Mouse (Mus musculus): ENCODE measurements around the gene Dnah6. TPM values are rescaled to one million over a fixed set of nuclear protein-coding genes. Genes with fewer than 3 reads are reported as not detected.
A peak's percentile ranks its signal among the peaks of the same experiment; 100 is the strongest.

The Dnah6 gene
- polyA plus RNA-seq, 1 experiment from 2014 or later, result 0.61 TPM

- Histone ChIP-seq H3K4me3 (replicated peaks) (no peak overlapping the region), H3K27ac (replicated peaks) (no peak overlapping the region), H3K4me2 (replicated peaks) (no peak overlapping the region), H3K9me3 (replicated peaks) (no peaks in the 10 kb centered on the region), H3K4me1 (0 out of 2 replicates have a peak, but pooled peaks cover 5% of the 10 kb centered on the region), H3K27me3 (no peaks in the 10 kb centered on the region), H3K36me3 (no peaks in the 10 kb centered on the region), H3K9ac (no peak overlapping the region)
- ATAC-seq (ENCODE audit: insufficient number of reproducible peaks, low FRiP score, low TSS enrichment, low read depth), result no peak
- 68% methylated on average over 5 of the region's 5 CpGs for WGBS
Observed at GRCm38 (mm10) chr6:73184276-73184675, 37.2 kb downstream of the Dnah6 start.

- Histone ChIP-seq H3K9me3 (replicated peaks) (no peaks in the 10 kb centered on the region), H3K27me3 (no peaks in the 10 kb centered on the region), H3K36me3 (no peaks in the 10 kb centered on the region), H3K4me2 (replicated peaks) (no peak overlapping the region), H3K9ac (no peak overlapping the region), H3K4me1 (0 out of 2 replicates have a peak, but pooled peaks cover 5% of the 10 kb centered on the region), H3K4me3 (replicated peaks) (no peak overlapping the region), H3K27ac (replicated peaks) (no peak overlapping the region)
- no peak for ATAC-seq (ENCODE audit: insufficient number of reproducible peaks, low FRiP score, low TSS enrichment, low read depth)
- 43% methylated on average over 3 of the region's 3 CpGs for WGBS
Observed at GRCm38 (mm10) chr6:73182987-73183386, 38.5 kb downstream of the Dnah6 start.

- no peak for ATAC-seq (ENCODE audit: insufficient number of reproducible peaks, low FRiP score, low TSS enrichment, low read depth)
- H3K4me2 ChIP-seq (replicated peaks), result no peak overlapping the region
- 27% methylated on average over 3 of the region's 3 CpGs for WGBS
Observed at GRCm38 (mm10) chr6:73182410-73182809, 39.0 kb downstream of the Dnah6 start.

GRCm38 (mm10) chr6:73182006-73182405, 39.4 kb downstream of the Dnah6 start:
- H3K27me3 ChIP-seq, result no peaks in the 10 kb centered on the region
- H3K4me1 ChIP-seq, result 0 out of 2 replicates have a peak, but pooled peaks cover 5% of the 10 kb centered on the region
- H3K9ac ChIP-seq, result no peak overlapping the region
- H3K4me3 ChIP-seq (replicated peaks), result no peak overlapping the region
- H3K27ac ChIP-seq (replicated peaks), result no peak overlapping the region
- ATAC-seq (ENCODE audit: insufficient number of reproducible peaks, low FRiP score, low TSS enrichment, low read depth), result no peak
- no peak overlapping the region for H3K4me2 ChIP-seq (replicated peaks)
- H3K36me3 ChIP-seq, result no peaks in the 10 kb centered on the region
- no peaks in the 10 kb centered on the region for H3K9me3 ChIP-seq (replicated peaks)
- WGBS, result 58% methylated on average over 4 of the region's 4 CpGs

More at GRCm38 (mm10) chr6:73182410-73182809, 39.0 kb downstream of the Dnah6 start:
- no peaks in the 10 kb centered on the region for H3K27me3 ChIP-seq
- no peak overlapping the region for H3K27ac ChIP-seq (replicated peaks)
- H3K4me1 ChIP-seq, result 0 out of 2 replicates have a peak, but pooled peaks cover 5% of the 10 kb centered on the region
- no peaks in the 10 kb centered on the region for H3K9me3 ChIP-seq (replicated peaks)
- no peaks in the 10 kb centered on the region for H3K36me3 ChIP-seq
- H3K4me3 ChIP-seq (replicated peaks), result no peak overlapping the region
- no peak overlapping the region for H3K9ac ChIP-seq

- no peak overlapping the region for H3K4me3 ChIP-seq (replicated peaks)
- no peaks in the 10 kb centered on the region for H3K36me3 ChIP-seq
- H3K9ac ChIP-seq, result no peak overlapping the region
- no peaks in the 10 kb centered on the region for H3K4me1 ChIP-seq
- H3K9me3 ChIP-seq (replicated peaks), result no peaks in the 10 kb centered on the region
- H3K4me2 ChIP-seq (replicated peaks), result no peak overlapping the region
- H3K27ac ChIP-seq (replicated peaks), result no peak overlapping the region
- WGBS, result 83% methylated on average over 3 of the region's 3 CpGs
- no peaks in the 10 kb centered on the region for H3K27me3 ChIP-seq
- no peak for ATAC-seq (ENCODE audit: insufficient number of reproducible peaks, low FRiP score, low TSS enrichment, low read depth)
Observed at GRCm38 (mm10) chr6:73175156-73175555, 46.3 kb downstream of the Dnah6 start.

GRCm38 (mm10) chr6:73167230-73167629, 54.2 kb downstream of the Dnah6 start:
- Histone ChIP-seq H3K4me3 (replicated peaks) (no peak overlapping the region), H3K27me3 (no peaks in the 10 kb centered on the region), H3K4me1 (no peaks in the 10 kb centered on the region), H3K4me2 (replicated peaks) (no peak overlapping the region), H3K27ac (replicated peaks) (no peak overlapping the region), H3K36me3 (no peaks in the 10 kb centered on the region), H3K9me3 (replicated peaks) (no peaks in the 10 kb centered on the region), H3K9ac (no peak overlapping the region)
- 74% methylated on average over 3 of the region's 3 CpGs for WGBS
- no peak for ATAC-seq (ENCODE audit: insufficient number of reproducible peaks, low FRiP score, low TSS enrichment, low read depth)

GRCm38 (mm10) chr6:73162958-73163357, 58.5 kb downstream of the Dnah6 start:
- Histone ChIP-seq H3K4me1 (no peaks in the 10 kb centered on the region), H3K27ac (replicated peaks) (no peak overlapping the region), H3K4me2 (replicated peaks) (no peak overlapping the region), H3K4me3 (replicated peaks) (no peak overlapping the region), H3K9me3 (replicated peaks) (no peaks in the 10 kb centered on the region), H3K36me3 (no peaks in the 10 kb centered on the region), H3K27me3 (no peaks in the 10 kb centered on the region), H3K9ac (no peak overlapping the region)
- WGBS, result 82% methylated on average over 1 of the region's 1 CpGs
- no peak for ATAC-seq (ENCODE audit: insufficient number of reproducible peaks, low FRiP score, low TSS enrichment, low read depth)

GRCm38 (mm10) chr6:73161338-73161737, 60.1 kb downstream of the Dnah6 start:
- no peaks in the 10 kb centered on the region for H3K36me3 ChIP-seq
- no peak overlapping the region for H3K27ac ChIP-seq (replicated peaks)
- no peaks in the 10 kb centered on the region for H3K9me3 ChIP-seq (replicated peaks)
- WGBS, result 79% methylated on average over 4 of the region's 4 CpGs
- H3K9ac ChIP-seq, result no peak overlapping the region
- no peak overlapping the region for H3K4me2 ChIP-seq (replicated peaks)
- no peak overlapping the region for H3K4me3 ChIP-seq (replicated peaks)
- no peaks in the 10 kb centered on the region for H3K27me3 ChIP-seq
- H3K4me1 ChIP-seq, result no peaks in the 10 kb centered on the region
- ATAC-seq (ENCODE audit: insufficient number of reproducible peaks, low FRiP score, low TSS enrichment, low read depth), result 0 out of 2 replicates have a peak, but pooled peaks have one; percentile 24

GRCm38 (mm10) chr6:73155455-73155854, 66.0 kb downstream of the Dnah6 start:
- 73% methylated on average over 2 of the region's 2 CpGs for WGBS
- Histone ChIP-seq H3K4me2 (replicated peaks) (no peak overlapping the region), H3K4me1 (no peaks in the 10 kb centered on the region)

GRCm38 (mm10) chr6:73153675-73154074, 67.8 kb downstream of the Dnah6 start:
- H3K27ac ChIP-seq (replicated peaks), result no peak overlapping the region
- H3K27me3 ChIP-seq, result no peaks in the 10 kb centered on the region
- H3K4me1 ChIP-seq, result no peaks in the 10 kb centered on the region
- H3K4me2 ChIP-seq (replicated peaks), result no peak overlapping the region
- H3K9ac ChIP-seq, result no peak overlapping the region
- no peaks in the 10 kb centered on the region for H3K9me3 ChIP-seq (replicated peaks)
- H3K4me3 ChIP-seq (replicated peaks), result no peak overlapping the region
- ATAC-seq (ENCODE audit: insufficient number of reproducible peaks, low FRiP score, low TSS enrichment, low read depth), result no peak
- H3K36me3 ChIP-seq, result no peaks in the 10 kb centered on the region
- 0% methylated on average over 1 of the region's 1 CpGs for WGBS

More at GRCm38 (mm10) chr6:73155455-73155854, 66.0 kb downstream of the Dnah6 start:
- Histone ChIP-seq H3K9me3 (replicated peaks) (no peaks in the 10 kb centered on the region), H3K27ac (replicated peaks) (no peak overlapping the region), H3K27me3 (no peaks in the 10 kb centered on the region), H3K36me3 (no peaks in the 10 kb centered on the region), H3K9ac (no peak overlapping the region), H3K4me3 (replicated peaks) (no peak overlapping the region)
- ATAC-seq (ENCODE audit: insufficient number of reproducible peaks, low FRiP score, low TSS enrichment, low read depth), result no peak

GRCm38 (mm10) chr6:73143403-73143802, 78.0 kb downstream of the Dnah6 start:
- 86% methylated on average over 7 of the region's 7 CpGs for WGBS

GRCm38 (mm10) chr6:73142776-73143175, 78.7 kb downstream of the Dnah6 start:
- no peak overlapping the region for H3K4me2 ChIP-seq (replicated peaks)
- no peak overlapping the region for H3K27ac ChIP-seq (replicated peaks)
- no peaks in the 10 kb centered on the region for H3K36me3 ChIP-seq
- no peaks in the 10 kb centered on the region for H3K27me3 ChIP-seq
- H3K9me3 ChIP-seq (replicated peaks), result no peaks in the 10 kb centered on the region
- H3K4me1 ChIP-seq, result no peaks in the 10 kb centered on the region
- ATAC-seq (ENCODE audit: insufficient number of reproducible peaks, low FRiP score, low TSS enrichment, low read depth), result no peak
- H3K4me3 ChIP-seq (replicated peaks), result no peak overlapping the region
- WGBS, result 87% methylated on average over 4 of the region's 4 CpGs
- H3K9ac ChIP-seq, result no peak overlapping the region

More at GRCm38 (mm10) chr6:73143403-73143802, 78.0 kb downstream of the Dnah6 start:
- Histone ChIP-seq H3K4me3 (replicated peaks) (no peak overlapping the region), H3K27me3 (no peaks in the 10 kb centered on the region), H3K4me1 (no peaks in the 10 kb centered on the region), H3K36me3 (no peaks in the 10 kb centered on the region), H3K27ac (replicated peaks) (no peak overlapping the region), H3K9me3 (replicated peaks) (no peaks in the 10 kb centered on the region), H3K9ac (no peak overlapping the region), H3K4me2 (replicated peaks) (no peak overlapping the region)
- no peak for ATAC-seq (ENCODE audit: insufficient number of reproducible peaks, low FRiP score, low TSS enrichment, low read depth)
